Mouse (Mus musculus) kidney, embryonic 16.5 days (tissue): ENCODE measurements around the gene Gm21761. TPM values are rescaled to one million over a fixed set of nuclear protein-coding genes. Genes with fewer than 3 reads are reported as not detected.
"Not testable (repeated sequence)": the region's sequence is repeated elsewhere in the genome, so short reads cannot be mapped to it uniquely, and the experiment has no call there.

ENCODE experiments used
- ATAC-seq: fragments of 200-750 bp; cut with Nextera tagmentation; 2 replicates; pipeline ENCODE4 v1.8.0; 2017; ENCODE audit warnings: moderate TSS enrichment; ENCODE audit not compliant: low FRiP score, low TSS enrichment
- H3K27ac ChIP-seq: fragments of 300-500 bp; sonication (generic); 2 replicates; pipeline ENCODE4 v1.5.1; 2014; ENCODE audit warnings: low read length
- H3K27me3 ChIP-seq: fragments of 300-500 bp; sonication (generic); 2 replicates; pipeline ENCODE4 v1.6.1; 2014; ENCODE audit warnings: low read length, control low read depth, mixed read lengths; ENCODE audit not compliant: insufficient read depth
- H3K36me3 ChIP-seq: fragments of 300-500 bp; sonication (generic); 2 replicates; pipeline ENCODE4 v1.6.1; 2014; ENCODE audit warnings: low read length, control low read depth, mixed read lengths; ENCODE audit not compliant: insufficient read depth
- H3K4me1 ChIP-seq: fragments of 300-500 bp; sonication (generic); 2 replicates; pipeline ENCODE4 v1.6.1; 2014; ENCODE audit warnings: low read length, control low read depth, mixed read lengths; ENCODE audit not compliant: insufficient read depth
- H3K4me2 ChIP-seq: fragments of 300-500 bp; sonication (generic); replicated peaks from 2 replicates; pipeline ENCODE4 v1.6.1; 2014; ENCODE audit warnings: low read depth, low read length
- H3K4me3 ChIP-seq: fragments of 300-500 bp; sonication (generic); 2 replicates; pipeline ENCODE4 v1.5.1; 2014; ENCODE audit warnings: mild to moderate bottlenecking, low read length
- H3K9ac ChIP-seq: fragments of 300-500 bp; sonication (generic); replicated peaks from 2 replicates; pipeline ENCODE4 v1.6.1; 2014; ENCODE audit warnings: low read length
- H3K9me3 ChIP-seq: fragments of 300-500 bp; sonication (generic); 2 replicates; pipeline ENCODE4 v1.6.1; 2016; ENCODE audit warnings: low read length, control low read depth
- WGBS: fragments of 180-500 bp; shearing (Covaris S2); extraction: QIAGEN DNeasy Blood & Tissue Kit; methylation state at CpG from one replicate; pipeline ENCODE4 v1.1.7; 2014; 5-methylcytosine and 5-hydroxymethylcytosine counted together
- polyA plus RNA-seq: library from polyadenylated mRNA; unstranded; fragments of >200 nt; fragmentation: Nextera tagmentation; extraction: Ambion mirVana; gene quantifications from 2 replicates; pipeline ENCODE4 v1.2.1, GENCODE M21; 2015

The Gm21761 gene
- polyA plus RNA-seq, result not detected in 2 replicates

DNA sequence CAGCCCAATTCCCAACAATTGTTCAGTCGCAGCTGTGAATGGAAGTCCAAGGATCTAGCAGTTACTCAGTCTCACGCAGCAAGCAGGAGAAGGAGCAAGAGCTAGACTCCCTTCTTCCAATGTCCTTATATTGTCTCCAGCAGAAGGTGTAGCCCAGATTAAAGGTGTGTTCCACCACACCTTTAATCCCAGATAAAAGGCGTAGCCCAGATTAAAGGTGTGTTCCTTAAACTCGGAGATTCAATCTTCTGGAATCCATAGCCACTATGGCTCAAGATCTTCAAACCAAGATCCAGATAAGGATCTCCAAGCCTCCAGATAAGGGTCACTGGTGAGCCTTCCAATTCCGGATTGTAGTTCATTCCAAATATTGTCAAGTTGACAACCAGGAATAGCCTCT lies at the start of gene Gm21761:
Gene Gm21761 (minus strand): TSS at position 101 of the 400 bp plus-strand sequence.
- ATAC-seq, H3K36me3 ChIP-seq, H3K9ac ChIP-seq, H3K27me3 ChIP-seq, H3K4me3 ChIP-seq, H3K4me1 ChIP-seq, H3K4me2 ChIP-seq, H3K27ac ChIP-seq, H3K9me3 ChIP-seq: not testable (repeated sequence)
- WGBS, result no CpG with 5 or more reads among the region's 5 CpGs

DNA sequence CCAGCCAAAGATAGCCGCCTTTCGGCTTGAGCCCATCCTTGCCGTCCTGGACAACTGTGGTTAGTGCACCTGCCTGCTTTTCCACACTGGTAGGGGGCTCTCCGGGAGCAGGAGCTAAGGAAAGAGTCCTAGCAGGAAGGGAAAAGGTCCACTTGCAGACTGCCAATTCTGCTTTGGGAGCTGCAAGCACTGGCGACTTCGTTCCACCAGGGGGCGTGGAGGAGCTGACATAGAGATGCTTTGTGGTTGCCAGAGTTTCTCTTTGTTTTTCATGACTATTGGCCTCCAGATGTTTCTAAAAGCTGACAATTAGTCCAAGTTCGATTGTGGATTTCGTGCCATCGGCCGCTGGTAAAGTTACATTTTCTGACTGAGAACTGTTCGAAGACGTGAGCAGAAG lies 40.1 kb upstream of the Gm21761 start:
- not testable (repeated sequence) for H3K27me3 ChIP-seq, H3K4me2 ChIP-seq, H3K9ac ChIP-seq, H3K4me3 ChIP-seq, H3K9me3 ChIP-seq, H3K36me3 ChIP-seq, H3K27ac ChIP-seq, ATAC-seq, H3K4me1 ChIP-seq
- no CpG with 5 or more reads among the region's 13 CpGs for WGBS

DNA sequence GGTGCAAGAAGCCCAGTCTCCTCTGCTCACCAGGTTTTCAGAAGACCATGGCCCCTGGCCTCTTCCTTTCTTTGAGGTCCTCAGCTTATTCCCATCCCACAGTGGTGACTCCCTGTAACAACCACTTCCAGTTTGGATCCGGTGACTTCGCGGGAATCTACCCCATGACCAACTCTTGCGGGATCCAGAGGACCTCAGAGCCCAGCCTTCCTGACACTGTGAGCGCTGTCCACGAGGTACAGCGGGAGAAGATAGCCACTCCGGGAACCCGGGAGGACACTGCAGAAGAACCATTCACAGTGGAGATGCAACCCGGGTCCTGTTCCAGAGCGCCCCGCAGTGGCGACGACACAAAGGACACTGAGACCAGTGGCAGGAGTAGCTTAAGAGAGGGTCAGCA lies 39.1 kb upstream of the Gm21761 start:
- H3K9me3 ChIP-seq, H3K4me1 ChIP-seq, H3K36me3 ChIP-seq, H3K27ac ChIP-seq, H3K4me2 ChIP-seq, H3K27me3 ChIP-seq, ATAC-seq, H3K4me3 ChIP-seq, H3K9ac ChIP-seq: not testable (repeated sequence)
- no CpG with 5 or more reads among the region's 14 CpGs for WGBS

DNA sequence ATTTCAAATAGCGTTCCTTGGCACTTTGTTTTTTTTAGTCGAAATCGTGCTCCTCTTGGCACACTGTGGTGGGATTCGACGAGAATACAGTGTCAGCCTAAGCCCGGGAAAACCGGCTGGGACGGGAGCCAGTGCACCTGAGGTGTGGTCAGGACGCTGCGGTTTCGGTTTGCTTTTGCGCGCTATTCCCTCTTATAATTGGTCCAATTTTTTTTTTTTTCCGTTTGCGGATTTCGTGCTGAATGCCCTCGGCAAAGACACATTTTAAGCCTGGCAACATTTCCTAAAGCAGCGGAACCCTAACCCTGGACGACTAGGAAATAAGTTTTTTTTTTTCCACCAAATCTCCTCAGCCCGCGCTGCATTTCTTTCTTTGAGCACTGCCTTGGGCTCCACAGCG lies 36.9 kb upstream of the Gm21761 start:
- under 1% methylated on average over 20 of the region's 22 CpGs for WGBS
- peak overlapping the region; percentile 26 for H3K4me3 ChIP-seq
- H3K9me3 ChIP-seq, H3K27me3 ChIP-seq, H3K4me1 ChIP-seq, H3K27ac ChIP-seq, H3K36me3 ChIP-seq, H3K9ac ChIP-seq: not testable (repeated sequence)
- peak; percentile 33 for ATAC-seq
- peak overlapping the region; percentile 40 for H3K4me2 ChIP-seq

DNA sequence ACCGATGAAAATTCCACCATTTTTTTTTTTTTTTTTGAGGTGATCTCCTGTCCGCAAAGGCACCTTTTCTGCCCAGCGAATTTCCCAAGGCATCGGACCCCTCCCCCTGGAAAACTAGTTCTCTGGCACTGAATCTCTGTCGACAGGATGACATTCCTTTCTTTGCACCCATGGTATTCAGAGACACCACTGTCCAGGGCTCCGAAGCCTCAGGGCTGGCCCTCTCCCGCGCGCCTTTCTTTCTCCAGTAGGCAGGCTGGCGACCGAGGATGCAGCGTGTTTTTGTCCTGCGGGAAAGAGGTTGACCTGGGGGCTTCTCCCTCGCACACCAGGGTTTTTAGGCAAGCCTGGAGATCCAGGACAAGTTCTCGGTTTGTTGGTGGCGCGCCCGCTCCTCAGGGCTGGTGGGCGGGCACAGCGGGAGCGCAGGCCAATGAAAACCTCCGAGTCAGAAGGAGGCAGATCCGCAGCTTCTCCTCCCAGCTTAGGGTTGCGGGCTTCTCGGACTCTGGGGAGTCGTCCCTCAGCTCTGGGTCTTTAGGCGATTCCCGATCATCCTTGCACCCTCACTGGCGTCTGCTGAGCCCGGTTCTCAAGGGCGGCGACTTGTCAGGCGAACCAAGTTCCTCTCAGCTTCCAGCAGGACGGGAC lies 36.4 kb upstream of the Gm21761 start:
- peak; percentile 84 for ATAC-seq
- Histone ChIP-seq H3K4me3 (peak overlapping the region; percentile 26), H3K4me2 (peak overlapping the region; percentile 40)
- under 1% methylated on average over 14 of the region's 34 CpGs for WGBS
- H3K9ac ChIP-seq, H3K27ac ChIP-seq, H3K9me3 ChIP-seq, H3K27me3 ChIP-seq, H3K36me3 ChIP-seq, H3K4me1 ChIP-seq: not testable (repeated sequence)

DNA sequence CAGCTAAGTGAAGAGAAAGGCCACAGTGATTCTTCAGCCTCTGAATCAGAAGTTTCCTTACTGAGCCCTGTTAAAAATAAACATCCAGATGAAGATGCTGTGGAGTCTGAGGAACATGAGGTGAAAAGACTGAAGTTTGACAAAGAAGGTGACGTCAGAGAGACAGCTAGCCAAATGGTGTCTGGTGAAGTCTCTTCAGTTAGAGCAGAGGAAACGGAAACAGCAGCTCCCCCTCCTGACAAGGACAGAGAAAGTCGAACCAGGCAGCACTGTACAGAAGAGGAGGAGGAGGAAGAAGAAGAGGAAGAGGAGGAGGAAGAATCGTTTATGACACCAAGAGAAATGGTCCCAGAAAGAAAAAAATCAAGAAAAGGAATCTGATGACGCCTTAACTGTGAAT lies 33.8 kb upstream of the Gm21761 start:
- H3K4me3 ChIP-seq, H3K4me2 ChIP-seq, H3K4me1 ChIP-seq, ATAC-seq, H3K27me3 ChIP-seq, H3K27ac ChIP-seq, H3K9me3 ChIP-seq, H3K9ac ChIP-seq, H3K36me3 ChIP-seq: not testable (repeated sequence)
- WGBS, result no CpG with 5 or more reads among the region's 5 CpGs

DNA sequence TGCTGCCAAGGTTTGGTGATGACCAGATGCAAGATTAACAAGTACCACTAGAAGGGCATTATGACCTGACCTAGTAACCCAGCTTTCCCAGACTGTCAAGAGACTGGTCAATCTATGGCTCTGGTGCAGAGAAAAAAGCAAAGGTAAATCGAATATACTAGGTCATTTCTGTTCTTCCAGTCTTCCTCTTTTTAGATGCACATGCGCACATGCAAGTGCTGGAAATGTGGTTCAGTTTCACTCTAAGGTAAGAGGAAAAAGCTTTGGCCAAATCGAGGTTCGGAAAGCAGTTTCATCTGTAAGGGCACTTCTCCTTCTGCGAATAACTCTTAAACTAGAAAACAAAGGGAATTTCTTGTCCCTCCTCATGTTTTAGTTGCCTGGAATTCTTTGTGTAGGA lies 26.5 kb upstream of the Gm21761 start:
- not testable (repeated sequence) for H3K4me1 ChIP-seq, ATAC-seq, H3K9me3 ChIP-seq, H3K4me3 ChIP-seq, H3K36me3 ChIP-seq, H3K9ac ChIP-seq, H3K27ac ChIP-seq, H3K4me2 ChIP-seq, H3K27me3 ChIP-seq
- no CpG with 5 or more reads among the region's 5 CpGs for WGBS

DNA sequence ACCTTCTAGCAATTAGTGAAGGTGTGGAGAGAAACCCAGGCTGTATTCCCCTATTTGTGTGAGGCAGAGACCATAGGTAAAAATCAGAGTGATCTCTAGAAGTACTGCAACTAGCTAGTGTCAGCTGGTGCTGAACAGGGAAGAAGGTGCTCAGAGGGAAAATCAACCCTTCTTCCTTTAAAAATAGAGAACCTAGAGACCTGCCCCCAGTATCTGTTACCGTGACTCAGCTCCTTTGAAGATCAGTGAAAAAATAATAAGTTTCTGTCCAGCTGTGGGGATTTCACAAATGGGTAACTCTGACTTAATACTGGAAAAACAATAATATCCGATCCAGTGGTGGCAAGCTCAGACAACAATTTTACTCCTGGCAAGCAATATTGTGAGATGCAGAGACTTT lies 26.0 kb upstream of the Gm21761 start:
- H3K27ac ChIP-seq, H3K4me3 ChIP-seq, H3K36me3 ChIP-seq, H3K4me2 ChIP-seq, ATAC-seq, H3K27me3 ChIP-seq, H3K9me3 ChIP-seq, H3K9ac ChIP-seq, H3K4me1 ChIP-seq: not testable (repeated sequence)
- 71% methylated on average over 2 of the region's 2 CpGs for WGBS

DNA sequence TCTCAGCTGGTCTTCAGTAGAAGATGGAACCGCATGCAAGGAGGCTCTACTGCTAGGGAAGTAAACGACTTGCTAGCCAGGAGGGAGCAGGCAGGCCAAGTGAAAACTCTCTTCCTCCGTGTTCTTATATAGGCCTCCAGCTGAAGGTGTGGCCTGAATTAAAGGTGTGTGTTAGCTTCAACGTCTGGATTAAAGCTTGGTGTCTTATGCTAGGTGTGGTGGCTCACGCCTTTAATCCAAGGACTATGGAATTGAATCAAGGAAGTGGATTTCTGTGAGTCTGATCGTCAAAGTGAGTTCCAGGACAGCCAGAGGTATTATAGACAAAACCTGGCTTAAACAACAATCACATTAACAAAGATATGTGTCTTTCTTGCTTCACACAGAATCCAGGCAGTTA lies 21.6 kb upstream of the Gm21761 start, which contains the start of gene B020031M17Rik:
Gene B020031M17Rik (minus strand): TSS at position 101 of the 400 bp plus-strand sequence.
- not testable (repeated sequence) for H3K9me3 ChIP-seq, H3K4me2 ChIP-seq, H3K4me3 ChIP-seq, H3K27ac ChIP-seq, ATAC-seq, H3K9ac ChIP-seq, H3K4me1 ChIP-seq, H3K36me3 ChIP-seq, H3K27me3 ChIP-seq
- 71% methylated on average over 3 of the region's 6 CpGs for WGBS

DNA sequence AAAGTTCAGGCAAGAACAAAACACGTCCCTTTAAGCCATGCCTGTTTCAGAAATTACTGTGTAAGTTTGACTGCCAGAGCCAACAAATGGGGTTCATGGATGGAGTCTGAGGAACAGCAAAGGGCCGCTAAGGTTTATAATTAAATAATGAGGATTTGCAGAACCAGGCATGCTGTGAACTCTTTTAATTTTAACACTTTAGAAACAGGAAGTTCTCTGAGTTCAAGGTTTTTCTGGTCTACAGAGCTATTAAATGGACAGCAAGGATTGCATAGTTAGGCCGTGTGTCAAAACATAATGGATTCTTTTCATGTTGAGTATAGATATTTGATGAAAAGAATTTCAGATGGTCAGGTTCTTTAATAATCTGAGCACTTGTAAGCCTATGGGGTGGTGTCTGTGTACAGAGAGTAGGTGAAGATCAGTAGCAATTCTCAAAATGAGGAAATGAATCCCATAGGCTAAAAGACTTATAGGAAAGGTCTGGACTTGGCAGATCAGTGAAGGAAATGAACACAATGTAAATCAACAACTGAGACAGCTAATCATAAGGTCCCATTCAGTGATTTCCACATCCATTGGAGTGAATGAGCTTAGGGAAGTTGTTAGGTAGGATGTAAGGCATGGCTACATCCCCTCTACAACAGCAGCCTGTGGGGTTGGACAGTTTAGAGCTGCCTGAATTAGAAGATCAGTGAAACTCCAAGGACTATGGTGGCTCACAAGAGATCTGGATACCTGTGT lies 4.3 kb downstream of the Gm21761 start:
- H3K9me3 ChIP-seq, H3K4me3 ChIP-seq, H3K9ac ChIP-seq, H3K27ac ChIP-seq, ATAC-seq, H3K27me3 ChIP-seq, H3K4me2 ChIP-seq, H3K36me3 ChIP-seq, H3K4me1 ChIP-seq: not testable (repeated sequence)
- WGBS, result 71% methylated on average over 2 of the region's 3 CpGs
